In the genomic region with DNA sequence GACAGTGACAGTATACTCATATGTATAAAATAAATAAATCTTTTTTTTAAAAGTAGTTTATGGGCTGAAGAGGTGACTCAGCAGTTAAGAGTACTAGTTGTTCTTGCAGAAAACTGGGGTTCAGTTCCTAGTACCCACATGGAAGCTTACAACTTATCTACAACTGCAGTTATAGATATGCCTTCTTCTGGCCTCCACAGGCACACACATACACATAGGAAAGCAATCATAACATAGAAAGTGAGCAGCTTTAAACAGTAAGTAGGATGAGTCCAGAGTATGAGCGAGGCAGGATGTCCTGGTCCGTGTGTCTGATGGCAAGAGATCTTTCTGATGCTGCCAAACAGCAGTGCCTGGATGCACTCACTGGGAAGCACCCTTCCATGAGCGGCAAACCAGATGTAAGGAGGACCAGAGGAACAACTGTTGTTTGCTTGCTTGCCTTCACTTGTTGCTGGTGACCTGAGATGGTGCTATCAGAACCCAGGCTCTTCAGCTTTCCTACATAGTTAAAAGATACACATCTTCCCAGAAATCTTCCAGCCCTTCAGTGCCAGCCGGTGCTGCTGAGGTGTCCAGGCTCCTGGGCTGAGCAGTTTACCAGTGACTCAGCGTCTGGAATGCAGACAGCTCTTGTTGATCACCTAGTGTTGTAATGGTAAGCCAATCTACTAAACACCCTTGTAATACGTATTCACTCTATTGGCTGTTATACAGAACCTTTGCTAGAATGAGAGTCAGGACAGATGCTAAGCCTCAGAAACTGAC, we compare ENCODE assay signal across 14 mouse cellular contexts.
DNase-seq lines count a peak whose midpoint lies in the region; ATAC-seq lines count a peak whose summit lies in the region.
"Had no signal": no experiment of that assay in that cellular context is flagged by ENCODE, and none has a peak within 500 bp of the region (broad histone marks: within the 10 kb centered on the region; RNA-seq: fewer than 3 reads in every experiment).

No protein-coding gene starts in this region.

- 79% methylated on average over 6 of the region's 6 CpGs for WGBS in hindbrain, embryonic 16.5 days
- WGBS in heart, embryonic 10.5 days: 63% methylated on average over 6 of the region's 6 CpGs

- H3K36me3 ChIP-seq in hindbrain, embryonic 16.5 days (ENCODE audit: control insufficient read depth, insufficient read depth, low read length): peaks cover 10% of the 10 kb centered on the region
- H3K36me3 ChIP-seq in heart, embryonic 10.5 days: peaks cover 16% of the 10 kb centered on the region

- intact Hi-C loops in gastrocnemius, postnatal 14 days (cut with DNase I; ENCODE audit: low total_unique reads): no loop called here

- peak; percentile 46; the same call in 1 of the 2 replicates for ATAC-seq in erythroid progenitor cell, adult 5-6 weeks (replicated peaks; ENCODE audit: low FRiP score, poor library complexity, severe bottlenecking)
- ATAC-seq in megakaryocyte progenitor cell, adult 5-6 weeks (replicated peaks; ENCODE audit: poor library complexity): peak; percentile 44
- ATAC-seq in hindbrain, embryonic 16.5 days: no peak
- ATAC-seq: forebrain, embryonic 16.5 days had no signal

- H3K27ac ChIP-seq in hindbrain, embryonic 16.5 days (ENCODE audit: low read depth, low read length): no peak overlapping the region
- H3K27ac ChIP-seq in heart, embryonic 10.5 days: no peak overlapping the region

- no peaks in the 10 kb centered on the region for H3K4me1 ChIP-seq in hindbrain, embryonic 16.5 days (ENCODE audit: control insufficient read depth, insufficient read depth, low read depth, low read length)
- H3K4me1 ChIP-seq in heart, embryonic 10.5 days: no peaks in the 10 kb centered on the region

- H3K9ac ChIP-seq in hindbrain, embryonic 16.5 days (ENCODE audit: low read depth, low read length): no peak overlapping the region
- H3K9ac ChIP-seq: heart, embryonic 12.5 days had no signal

- H3K9me3 ChIP-seq in hindbrain, embryonic 16.5 days (ENCODE audit: control insufficient read depth, low read length): no peaks in the 10 kb centered on the region
- no peaks in the 10 kb centered on the region for H3K9me3 ChIP-seq in heart, embryonic 10.5 days
- H3K9me3 ChIP-seq: heart, embryonic 12.5 days had no signal

- H3K4me2 ChIP-seq in hindbrain, embryonic 16.5 days (ENCODE audit: low read length): no peak overlapping the region
- H3K4me2 ChIP-seq: heart, embryonic 12.5 days had no signal

- DNase-seq in gastrocnemius, postnatal 25 days: peak; percentile 3
- DNase-seq in gastrocnemius, postnatal 14 days: no peak
- peak; percentile 24 for DNase-seq in MEL-GATA-1-ER (ENCODE audit: extremely low read depth, low read depth)
- no peak for DNase-seq in frontal cortex, postnatal 25 days (ENCODE audit: low spot score in 2 of 2)
- DNase-seq in heart, embryonic 10.5 days (ENCODE audit: low spot score): no peak
- DNase-seq: gastrocnemius, postnatal 10 days; kidney, adult 18-20 months; kidney, postnatal 4 days; right cerebral cortex, adult 18-20 months had no signal

- no peak overlapping the region for H3K4me3 ChIP-seq in hindbrain, embryonic 16.5 days (ENCODE audit: low read length)
- no peak overlapping the region for H3K4me3 ChIP-seq in heart, embryonic 10.5 days
- H3K4me3 ChIP-seq: heart, embryonic 12.5 days had no signal

- no peaks in the 10 kb centered on the region for H3K27me3 ChIP-seq in hindbrain, embryonic 16.5 days (replicated peaks; ENCODE audit: control insufficient read depth, insufficient read depth, low read length)
- H3K27me3 ChIP-seq in heart, embryonic 10.5 days (ENCODE audit: insufficient read depth, poor library complexity, severe bottlenecking): no peaks in the 10 kb centered on the region
- H3K27me3 ChIP-seq: heart, embryonic 12.5 days had no signal

Comparison
In these comparisons a context has a peak if more than half of its experiments do, and no peak if none do; other contexts are left out.
1. DNase-seq: peak in gastrocnemius, postnatal 25 days (single experiment) and MEL-GATA-1-ER (single experiment); none in gastrocnemius, postnatal 14 days (single experiment), frontal cortex, postnatal 25 days (0 of 2) and heart, embryonic 10.5 days (single experiment).